Mouse (Mus musculus) brown adipose tissue, adult 24 weeks (tissue): Measurements from ENCODE around the gene Dct. TPM values are rescaled to one million over a fixed set of nuclear protein-coding genes. Genes with fewer than 3 reads are reported as not detected.
A peak's percentile ranks its signal among the peaks of the same experiment; 100 is the strongest.

Experiments
- H3K27ac ChIP-seq: fragments of 200-500 bp; replicated peaks from 2 replicates; pipeline ENCODE4 v1.5.1; 2012; ENCODE audit warnings: low read depth, mild to moderate bottlenecking, low read length
- H3K4me1 ChIP-seq: fragments of 200-500 bp; 2 replicates; pipeline ENCODE4 v1.6.1; 2012; ENCODE audit warnings: low read length, mixed read lengths; ENCODE audit not compliant: control insufficient read depth, insufficient read depth, insufficient read length
- H3K4me3 ChIP-seq: fragments of 200-500 bp; 2 replicates; pipeline ENCODE4 v1.5.1; 2012; ENCODE audit warnings: low read depth, mild to moderate bottlenecking, low read length, moderate library complexity; ENCODE audit not compliant: insufficient read depth
- polyA plus RNA-seq: library from polyadenylated mRNA; stranded (reverse); fragments of >200 nt; gene quantifications from 2 replicates; pipeline ENCODE4 v1.2.4, GENCODE M21; 2012; ENCODE audit not compliant: missing spikeins, insufficient read depth, insufficient read length

Gene Dct
- polyA plus RNA-seq = not detected in 2 replicates

DNA sequence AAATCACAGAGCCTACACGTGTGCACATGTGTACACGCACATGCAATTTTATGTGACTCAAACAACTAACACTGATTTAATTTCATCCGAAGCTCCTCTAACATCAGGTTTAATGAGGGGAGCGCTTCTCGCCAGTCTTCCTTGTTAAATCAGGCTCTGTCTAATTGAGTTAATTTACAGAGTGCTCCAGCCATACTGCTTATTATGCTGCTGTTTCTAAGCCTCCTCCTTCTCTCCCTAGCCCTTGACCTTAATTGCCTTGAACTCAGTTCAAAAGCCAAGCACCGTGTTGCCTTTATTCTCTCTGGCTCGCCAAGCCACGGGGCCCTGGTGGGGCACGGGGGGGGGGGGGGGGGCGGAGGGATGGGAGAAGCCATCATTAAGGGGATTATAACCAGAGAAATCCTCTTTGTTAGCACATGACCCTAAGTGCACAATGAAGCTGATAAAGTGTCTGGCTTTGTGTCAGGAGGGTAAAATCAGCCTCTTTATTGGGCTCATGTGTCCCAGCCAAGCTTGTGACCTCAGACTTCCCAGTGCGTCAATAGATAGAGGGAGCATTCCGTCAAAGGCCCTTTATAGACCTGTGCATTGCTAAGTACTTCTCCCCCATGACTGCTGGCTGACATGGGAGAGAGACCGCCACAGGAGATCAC is at the start of gene Dct:
Gene Dct, minus strand, starts transcription at position 270 of the 656 bp plus-strand sequence.
- Histone ChIP-seq H3K4me3 (no peak within 1 kb of the TSS), H3K4me1 (no peaks in the 10 kb centered on the region), H3K27ac (no peak within 1 kb of the TSS)

DNA sequence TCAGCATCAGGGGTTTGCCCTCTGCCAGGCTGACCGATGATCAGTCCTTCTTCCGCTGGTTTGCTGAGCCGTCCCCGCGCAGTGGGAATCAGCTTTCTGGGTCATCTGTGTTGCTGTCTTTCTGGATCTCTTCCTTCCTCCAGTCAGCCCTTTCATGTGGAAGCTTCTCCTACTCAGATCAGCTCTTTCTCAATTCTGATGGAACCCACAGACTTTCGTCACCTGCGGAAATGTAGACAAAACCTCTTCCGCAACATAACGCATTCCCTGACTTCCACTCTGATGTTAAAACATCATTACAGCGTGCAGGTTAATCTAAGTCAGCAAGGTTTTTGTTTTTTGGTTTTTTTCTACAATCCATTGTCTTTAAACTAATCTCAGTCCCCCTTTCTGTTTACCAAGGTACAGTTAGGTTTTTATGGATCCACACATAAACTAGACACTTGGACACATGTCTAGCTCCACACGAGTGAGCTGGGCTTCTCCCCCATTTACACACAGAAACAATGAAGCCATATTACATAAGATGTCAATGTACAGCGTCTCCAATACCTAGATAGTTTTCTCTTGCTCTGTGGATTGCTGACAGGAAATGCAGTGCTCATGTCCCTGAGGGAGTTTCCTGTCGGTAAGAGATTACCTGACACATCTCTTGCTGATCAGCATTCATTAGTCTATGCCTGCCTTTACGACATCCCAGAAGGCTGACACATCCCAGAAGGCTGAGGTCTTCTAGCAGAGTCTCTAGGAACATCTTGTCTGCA is 49.4 kb upstream of the Dct start:
- Histone ChIP-seq H3K4me3 (no peak overlapping the region), H3K27ac (no peak overlapping the region), H3K4me1 (no peaks in the 10 kb centered on the region)

DNA sequence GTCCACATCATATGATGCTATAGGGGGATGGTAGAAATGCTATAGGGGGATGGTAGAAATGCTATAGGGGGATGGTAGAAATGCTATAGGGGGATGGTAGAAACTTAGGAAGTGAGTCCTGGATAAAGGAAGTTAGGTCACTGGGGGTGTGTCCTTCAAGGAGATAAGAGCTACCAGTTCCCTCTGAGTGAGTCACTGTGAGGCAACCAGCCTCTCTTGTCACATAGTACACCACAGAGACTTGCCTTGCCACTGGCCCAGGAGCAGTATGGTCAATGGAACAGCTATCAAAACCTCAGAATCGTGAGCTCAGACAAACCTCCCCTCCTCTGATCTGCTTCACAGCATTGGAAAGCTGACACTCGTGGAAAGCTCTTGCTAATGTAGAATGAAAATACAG is 46.2 kb upstream of the Dct start:
- Histone ChIP-seq H3K4me3 (no peak overlapping the region), H3K4me1 (no peaks in the 10 kb centered on the region), H3K27ac (no peak overlapping the region)

DNA sequence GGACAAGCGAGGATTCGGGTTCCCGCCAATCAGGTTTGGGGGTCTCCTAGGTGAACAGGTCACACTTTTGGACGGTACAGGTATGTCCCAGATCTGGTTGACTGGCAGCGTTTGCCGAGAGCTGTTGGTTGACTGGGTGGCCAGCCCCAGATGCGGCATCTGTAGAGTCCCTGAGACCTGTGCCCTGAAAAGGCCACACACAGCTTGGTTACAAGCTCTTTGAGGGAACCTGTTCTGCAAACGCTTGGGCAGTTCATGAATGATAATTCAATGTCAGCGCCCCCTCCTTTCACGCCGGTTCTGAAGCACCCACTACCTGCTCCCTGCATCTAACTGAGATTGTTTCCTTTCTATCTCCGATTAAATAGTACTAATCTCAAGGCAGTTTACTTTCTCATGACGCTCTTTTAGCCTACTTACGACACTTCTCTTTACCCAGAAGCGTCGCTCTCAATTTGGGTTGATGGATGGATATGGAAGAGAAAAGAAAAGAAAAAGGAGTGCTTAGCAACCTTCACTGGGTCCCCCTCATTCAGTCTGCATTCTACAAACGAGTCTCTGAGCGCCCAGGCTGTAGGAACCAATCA is 37.9 kb upstream of the Dct start:
- peak overlapping the region; percentile 34 for H3K27ac ChIP-seq
- H3K4me3 ChIP-seq = peak overlapping the region; percentile 85
- peaks cover 2% of the 10 kb centered on the region; the same call in 1 of the 2 replicates for H3K4me1 ChIP-seq

DNA sequence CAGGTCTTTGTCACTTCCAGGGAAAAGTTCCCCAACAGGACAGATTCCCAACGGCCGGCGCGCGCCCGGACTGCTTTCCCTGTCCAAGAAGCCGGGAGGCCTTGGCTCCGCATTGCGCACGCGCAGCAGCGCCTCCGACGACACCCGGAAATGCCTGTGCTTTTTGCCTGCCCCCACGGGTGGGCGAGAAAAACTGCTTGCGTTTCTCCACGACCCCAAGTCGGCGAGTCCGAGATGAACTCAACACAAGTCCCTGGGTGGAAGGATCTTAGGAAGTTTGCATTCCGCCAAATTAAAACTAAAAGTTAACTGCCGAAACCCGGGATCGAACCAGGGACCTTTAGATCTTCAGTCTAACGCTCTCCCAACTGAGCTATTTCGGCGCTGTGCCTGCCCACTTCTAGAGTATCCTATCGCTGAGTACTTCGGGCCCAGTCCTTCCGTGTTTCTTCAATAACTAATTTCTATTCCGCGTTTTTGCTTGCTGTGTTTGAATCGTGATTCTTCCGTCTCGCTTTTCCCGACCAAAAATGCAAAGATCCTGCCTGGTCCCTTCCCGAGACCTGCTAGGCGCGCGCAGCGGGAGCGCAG is 37.3 kb upstream of the Dct start:
- Histone ChIP-seq H3K4me1 (peaks cover 2% of the 10 kb centered on the region; the same call in 1 of the 2 replicates), H3K27ac (peak overlapping the region; percentile 85), H3K4me3 (peak overlapping the region; percentile 85)

DNA sequence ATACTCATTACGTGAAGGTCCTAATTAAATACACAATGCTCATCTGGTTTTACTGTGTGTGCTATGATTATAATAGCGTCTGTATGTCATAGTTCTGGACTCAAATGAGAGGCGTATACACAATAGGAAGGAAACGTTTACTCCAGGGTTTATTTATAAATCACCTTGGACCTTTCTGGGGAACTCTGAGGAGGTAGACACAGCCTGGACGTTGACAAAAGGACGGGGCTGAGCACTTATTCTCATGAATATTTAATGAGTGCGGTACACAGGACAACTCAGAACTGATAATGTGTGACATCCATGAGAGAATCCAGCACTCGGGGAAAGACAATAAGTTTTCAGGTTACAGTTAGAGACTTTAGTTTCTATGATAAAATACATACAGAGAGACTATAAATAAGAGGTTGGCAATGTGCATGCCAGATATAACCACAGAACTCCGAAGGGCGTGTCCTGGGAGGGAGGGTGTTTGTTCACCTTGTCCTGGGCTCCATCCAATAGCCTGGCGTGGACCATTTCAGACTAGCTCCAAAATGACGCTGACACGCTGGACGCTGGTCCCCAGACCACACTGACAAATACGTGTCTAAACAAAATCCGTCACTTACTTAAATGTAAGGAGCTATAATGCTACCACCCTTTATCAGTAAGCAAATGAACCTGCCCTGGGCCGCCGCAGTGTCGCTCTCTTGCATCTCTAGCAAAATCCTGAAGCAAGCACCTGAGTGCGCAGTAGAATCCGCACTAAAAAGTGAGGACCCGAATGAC is 36.6 kb upstream of the Dct start:
- Histone ChIP-seq H3K4me1 (peaks cover 4% of the 10 kb centered on the region), H3K27ac (peak overlapping the region; percentile 85), H3K4me3 (peak overlapping the region; percentile 85)

DNA sequence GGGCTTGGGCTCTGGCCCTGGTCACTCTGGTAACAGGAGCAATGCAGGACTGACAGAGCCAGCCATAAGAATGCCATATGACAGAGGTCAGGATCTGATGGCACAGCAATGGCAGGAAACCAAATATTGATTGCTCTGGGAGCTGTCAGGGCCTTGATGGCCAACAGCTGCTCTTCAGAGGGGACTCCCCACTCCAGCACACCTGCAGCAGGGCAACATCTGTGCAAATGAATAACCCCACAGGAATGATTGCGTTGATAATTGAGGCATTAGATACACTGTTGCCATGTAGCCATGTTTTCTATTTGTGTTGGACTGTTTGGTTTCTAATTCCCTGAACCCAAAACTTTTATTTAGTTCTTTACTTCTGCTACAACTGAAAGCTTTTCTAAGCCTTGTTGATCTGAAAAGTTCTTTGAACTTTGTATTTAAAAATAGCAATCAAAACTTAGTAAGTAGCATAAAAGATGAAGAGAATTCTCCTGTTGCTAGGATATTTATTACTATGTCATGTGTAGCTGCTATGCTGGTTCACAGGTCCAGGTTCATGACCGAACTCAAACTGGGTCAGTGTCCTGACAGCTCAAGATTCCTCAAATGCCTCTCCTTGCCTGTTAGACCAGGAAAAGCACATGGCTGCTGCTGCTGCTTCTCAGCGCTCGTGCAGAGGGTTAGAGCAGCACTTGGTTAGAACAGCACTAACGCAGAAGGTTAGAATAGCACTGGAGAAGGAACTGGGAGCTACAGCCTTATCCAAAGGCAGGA is 34.4 kb upstream of the Dct start:
- Histone ChIP-seq H3K4me1 (peaks cover 6% of the 10 kb centered on the region), H3K27ac (no peak overlapping the region), H3K4me3 (no peak overlapping the region)

DNA sequence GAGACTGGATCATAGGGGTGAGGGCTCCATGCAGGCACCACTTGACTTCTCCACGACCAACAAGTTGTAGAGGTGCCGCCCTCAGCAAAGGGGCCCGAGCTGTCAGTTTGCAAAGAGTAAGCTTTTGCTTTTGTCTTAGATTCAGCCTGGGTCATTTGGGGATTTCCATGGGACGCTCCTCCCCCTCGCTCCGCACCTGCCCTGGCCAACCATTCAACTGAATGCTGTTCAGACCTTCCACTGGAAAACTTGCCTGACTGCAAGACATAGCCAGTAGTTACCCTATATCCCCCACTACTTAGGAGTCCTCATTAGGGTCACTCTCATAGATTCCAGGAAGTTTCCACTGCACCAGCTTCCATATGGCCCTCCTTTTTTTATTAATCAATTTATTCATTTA is 31.8 kb upstream of the Dct start:
- peaks cover 6% of the 10 kb centered on the region for H3K4me1 ChIP-seq
- no peak overlapping the region for H3K4me3 ChIP-seq
- H3K27ac ChIP-seq = no peak overlapping the region

DNA sequence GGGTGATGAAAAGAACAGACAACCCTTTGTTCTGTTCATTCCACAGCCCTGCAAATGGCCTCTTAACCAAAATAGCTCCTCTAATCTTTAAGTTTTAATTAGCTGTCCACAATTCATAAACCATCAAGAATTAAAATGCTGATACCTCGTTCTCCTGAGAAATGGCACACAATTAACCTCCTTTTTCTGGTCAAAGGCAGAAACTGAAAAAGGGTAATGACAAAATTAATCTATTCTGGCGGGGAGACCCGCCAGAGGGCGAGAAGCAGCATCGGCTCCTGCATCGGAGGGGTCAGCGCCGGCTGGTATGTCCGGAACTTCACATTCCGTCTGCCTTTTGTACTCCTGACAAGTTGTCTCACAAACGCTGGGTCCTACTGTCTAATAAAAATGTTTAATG is 28.6 kb upstream of the Dct start:
- H3K27ac ChIP-seq = no peak overlapping the region
- no peak overlapping the region for H3K4me3 ChIP-seq
- H3K4me1 ChIP-seq = peaks cover 4% of the 10 kb centered on the region

DNA sequence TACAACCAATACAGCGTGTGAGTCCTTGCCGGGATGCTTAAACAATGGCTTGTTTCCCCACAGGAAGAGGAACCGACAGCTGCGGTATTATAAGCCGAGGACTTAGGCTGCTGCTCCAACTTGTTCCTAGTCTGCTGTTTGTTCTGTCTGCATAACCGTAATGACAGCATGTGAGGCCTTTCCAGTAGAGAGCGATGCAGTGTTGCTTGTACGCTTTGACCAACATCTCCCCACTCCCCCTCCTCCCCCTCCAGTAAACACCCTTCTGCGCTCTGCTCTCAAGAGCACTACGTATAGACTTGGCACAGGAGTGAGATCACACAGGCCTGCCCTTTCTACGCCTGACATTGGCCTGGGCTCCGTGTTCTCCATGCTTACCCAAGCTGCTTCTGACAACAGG is 18.1 kb upstream of the Dct start:
- Histone ChIP-seq H3K27ac (peak overlapping the region; percentile 82), H3K4me3 (no peak overlapping the region), H3K4me1 (peaks cover 11% of the 10 kb centered on the region; the same call in 1 of the 2 replicates)

DNA sequence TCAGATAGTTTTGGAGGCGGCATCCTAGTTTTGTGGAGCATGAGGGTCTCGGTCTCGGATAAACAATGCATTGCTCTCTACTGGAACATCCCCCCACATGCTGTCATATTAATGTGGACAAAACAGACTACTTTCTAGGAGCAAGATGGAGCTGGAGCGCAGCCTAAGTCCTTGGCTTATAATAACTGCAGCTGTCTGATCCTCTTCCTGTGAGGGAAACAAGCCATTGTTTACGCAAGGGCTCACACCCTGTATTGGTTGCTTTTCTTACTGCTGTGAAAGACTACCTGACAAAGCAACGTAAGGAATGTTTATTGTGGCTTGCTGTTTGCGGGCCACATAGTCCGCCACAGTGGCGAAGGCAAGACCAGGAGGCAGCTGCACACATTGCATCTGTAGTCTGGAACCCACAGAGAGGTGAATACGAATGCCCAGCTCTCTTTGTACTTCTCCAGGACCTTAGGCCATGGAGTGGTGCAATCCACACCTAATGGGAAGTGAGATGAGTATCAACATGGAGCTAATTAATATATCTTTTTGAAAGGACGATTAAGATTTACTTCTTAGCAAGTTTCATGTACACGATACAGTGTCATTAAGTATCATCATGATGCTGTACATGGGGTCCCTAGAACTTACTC is 17.5 kb upstream of the Dct start:
- no peak overlapping the region for H3K4me3 ChIP-seq
- peaks cover 11% of the 10 kb centered on the region; the same call in 1 of the 2 replicates for H3K4me1 ChIP-seq
- peak overlapping the region; percentile 82 for H3K27ac ChIP-seq

DNA sequence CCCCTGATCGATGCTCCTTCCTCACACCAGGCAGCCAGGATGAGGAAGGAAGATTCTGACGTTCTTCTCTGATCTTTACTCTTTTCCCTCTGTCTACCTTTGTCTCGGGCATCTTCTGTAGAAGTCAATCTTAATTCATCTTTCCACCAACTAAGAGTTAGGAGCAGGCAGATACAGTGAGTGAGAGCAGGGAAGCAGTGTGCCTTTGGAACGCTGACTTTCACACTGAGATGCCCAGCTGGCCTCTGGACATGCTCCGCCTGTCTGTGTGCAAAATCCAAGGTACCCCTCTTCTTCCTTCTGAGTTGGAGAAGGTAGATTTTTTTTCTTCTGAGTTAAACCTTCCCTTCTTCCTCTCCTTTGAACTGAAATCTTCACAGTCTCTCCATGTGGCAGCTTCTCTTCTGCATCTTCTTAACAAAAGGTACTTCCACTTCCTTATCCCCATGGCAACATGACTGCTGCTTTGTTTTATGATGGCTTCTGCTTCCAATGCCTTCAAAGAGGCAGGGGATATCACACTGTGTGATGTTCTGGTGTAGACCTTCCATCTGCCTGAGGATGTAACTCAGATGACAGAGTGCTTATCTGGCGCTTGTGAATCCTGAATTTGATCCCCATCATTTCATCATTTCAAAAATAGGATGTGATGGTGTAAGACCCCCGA is 9.9 kb upstream of the Dct start:
- Histone ChIP-seq H3K27ac (no peak overlapping the region), H3K4me3 (no peak overlapping the region), H3K4me1 (no peaks in the 10 kb centered on the region)

DNA sequence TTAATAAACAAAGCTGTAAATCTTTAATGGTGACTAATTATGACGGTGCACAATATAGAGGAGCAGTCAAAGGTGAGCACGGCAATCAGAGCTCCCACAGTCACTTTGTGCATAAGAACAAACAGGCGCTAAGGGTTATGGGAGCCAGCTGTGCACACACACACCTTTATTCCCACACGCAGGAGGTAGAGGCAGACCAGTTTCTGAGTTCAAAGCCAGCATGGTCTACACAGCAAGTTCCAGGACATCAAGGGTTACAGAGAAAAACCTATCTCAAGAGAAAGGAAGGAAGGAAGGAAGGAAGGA is 6.5 kb upstream of the Dct start:
- Histone ChIP-seq H3K4me3 (no peak overlapping the region), H3K27ac (no peak overlapping the region), H3K4me1 (no peaks in the 10 kb centered on the region)
